Mouse (Mus musculus) spleen, adult 10 weeks (tissue): ENCODE results near the gene Eef1akmt2. TPM values are rescaled to one million over a fixed set of nuclear protein-coding genes. Genes with fewer than 3 reads are reported as not detected.

Source experiments
- polyA plus RNA-seq: library from polyadenylated mRNA; stranded (reverse); fragments of 350-450 nt; fragmentation: Illumina TruSeq; extraction: RNeasy Lipid Tissue Mini Kit (QIAGEN cat#74804); gene quantifications from one replicate; pipeline ENCODE4 v1.2.3, GENCODE M21; 2015; ENCODE audit warnings: low replicate concordance; ENCODE audit not compliant: insufficient read depth

Eef1akmt2 gene
- 36.0 TPM for polyA plus RNA-seq

DNA sequence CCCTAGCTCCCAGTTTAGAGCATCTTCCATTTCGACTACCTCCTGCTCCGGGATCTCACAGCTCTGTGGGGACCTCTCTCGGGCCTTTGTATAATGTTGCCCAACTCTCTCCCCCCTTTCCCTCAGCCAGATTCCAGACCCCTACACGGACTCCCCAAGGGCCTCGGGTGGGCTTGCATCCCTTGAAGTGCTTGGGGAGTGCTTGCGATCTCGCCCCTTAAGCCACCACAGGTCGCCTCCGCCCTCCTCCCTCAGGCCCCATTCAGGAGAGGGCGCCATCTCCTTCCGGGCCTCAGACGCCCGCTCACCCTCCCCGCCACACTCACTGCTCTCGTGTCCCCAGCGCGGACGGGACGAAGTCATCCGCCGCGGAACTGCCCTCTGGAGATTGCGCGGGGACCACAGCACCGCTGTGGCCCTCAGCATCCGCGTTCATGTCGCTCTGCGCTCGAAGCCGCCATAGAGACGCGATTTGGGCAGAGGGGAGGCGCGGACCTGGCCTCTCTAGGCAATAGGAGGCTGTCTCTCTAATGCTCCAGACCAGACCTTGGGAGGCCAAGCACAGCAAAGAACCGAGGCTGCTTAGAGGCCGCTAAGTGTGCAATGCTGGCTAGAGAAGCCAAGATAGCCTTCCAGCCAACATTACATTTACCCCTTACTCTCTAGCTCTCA lies at the start of gene Eef1akmt2:
Eef1akmt2 (minus strand) TSS at position 501 of the 672 bp plus-strand sequence.

DNA sequence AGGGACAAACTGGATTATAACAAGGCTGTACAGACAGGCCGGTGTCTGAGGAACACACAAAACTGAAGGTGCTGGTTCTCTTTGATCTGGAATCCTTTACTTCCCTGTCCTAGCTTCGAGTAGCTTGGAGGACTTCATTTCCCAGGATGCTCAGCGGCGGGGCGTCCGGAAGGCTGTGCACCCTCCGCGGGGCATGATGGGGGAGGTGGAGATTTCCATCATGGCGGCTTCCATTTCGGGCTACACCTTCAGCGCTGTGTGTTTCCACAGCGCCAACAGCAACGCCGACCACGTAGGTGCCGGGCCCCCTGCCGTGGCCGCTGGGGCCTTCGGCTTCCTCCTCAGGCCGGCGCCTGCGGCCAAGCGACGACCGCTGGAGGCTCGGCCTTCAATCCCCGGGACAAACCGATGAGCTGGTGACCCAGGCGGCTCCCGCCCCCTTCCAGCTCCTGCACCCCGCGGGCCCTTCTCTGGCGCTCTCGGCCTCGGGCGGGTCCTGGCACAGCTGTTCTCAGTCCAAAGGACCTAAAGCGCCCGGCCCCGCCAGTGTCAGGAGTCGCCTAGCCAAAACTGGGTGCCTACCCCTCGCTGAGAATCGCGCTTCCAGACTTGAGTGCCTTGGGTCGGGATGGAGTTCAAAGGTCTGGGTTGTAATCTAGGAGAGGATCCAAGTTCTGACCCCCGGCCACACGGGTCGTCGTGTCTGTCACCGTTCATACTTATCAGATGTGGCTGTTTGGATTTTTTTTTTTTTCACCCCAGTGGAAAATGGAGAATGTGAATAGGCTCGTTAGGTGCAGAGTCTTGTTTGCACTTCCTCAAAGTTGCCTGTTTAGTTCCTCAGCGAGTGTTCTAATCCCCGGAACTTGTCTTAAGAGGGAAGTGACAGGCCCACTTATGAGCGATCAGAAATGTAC lies 6.8 kb upstream of the Eef1akmt2 start, which contains the start of gene Abraxas2:
Abraxas2 (plus strand) TSS at position 184 of the 917 bp plus-strand sequence.

DNA sequence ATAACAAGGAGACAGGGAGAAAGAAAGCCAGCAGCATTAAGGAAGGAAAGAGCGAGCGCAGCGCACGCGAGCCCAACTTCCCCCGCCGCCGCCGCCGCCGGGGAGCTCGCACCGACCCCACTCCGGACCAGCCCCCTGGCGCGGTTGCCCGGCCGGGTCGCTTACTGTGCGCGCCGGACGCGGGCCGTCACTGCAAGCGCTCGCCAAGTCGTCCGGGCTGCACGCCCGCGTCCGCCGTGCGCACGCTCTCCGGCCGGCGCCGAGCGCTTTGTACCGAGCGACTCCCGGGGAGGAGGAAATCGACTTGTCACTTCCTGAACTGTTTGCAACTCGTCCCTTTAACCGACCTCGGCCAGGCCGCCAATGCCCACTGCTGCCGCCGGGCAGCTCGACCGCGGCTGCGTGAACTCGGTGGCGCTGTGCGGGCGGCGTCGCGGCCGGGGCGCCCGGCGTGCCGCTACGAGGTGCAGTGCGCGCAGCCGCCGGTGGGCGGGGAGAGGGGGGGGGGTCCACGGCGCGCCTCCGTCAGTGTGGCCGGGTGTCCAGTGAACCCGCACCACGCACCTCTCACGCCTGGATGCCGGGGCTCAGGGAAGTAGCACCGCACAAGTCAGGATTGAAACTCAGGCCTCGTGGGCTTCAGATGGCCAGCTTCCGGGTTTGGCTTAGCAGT lies 38.9 kb downstream of the Eef1akmt2 start, which contains the start of gene Fam53b:
Fam53b (minus strand) TSS at position 471 of the 673 bp plus-strand sequence.

Other genes with a start within 250 kb of the Eef1akmt2 start
- gene Lhpp, start 242.0 kb downstream of the Eef1akmt2 start, polyA plus RNA-seq, result 5.9 TPM
- 28.2 TPM for gene Fam53b, start 38.8 kb downstream of the Eef1akmt2 start, polyA plus RNA-seq
- 47.0 TPM for gene Abraxas2, start 6.6 kb upstream of the Eef1akmt2 start, polyA plus RNA-seq
- 38.9 TPM for gene Zranb1, start 78.5 kb upstream of the Eef1akmt2 start, polyA plus RNA-seq